In the genomic region with DNA sequence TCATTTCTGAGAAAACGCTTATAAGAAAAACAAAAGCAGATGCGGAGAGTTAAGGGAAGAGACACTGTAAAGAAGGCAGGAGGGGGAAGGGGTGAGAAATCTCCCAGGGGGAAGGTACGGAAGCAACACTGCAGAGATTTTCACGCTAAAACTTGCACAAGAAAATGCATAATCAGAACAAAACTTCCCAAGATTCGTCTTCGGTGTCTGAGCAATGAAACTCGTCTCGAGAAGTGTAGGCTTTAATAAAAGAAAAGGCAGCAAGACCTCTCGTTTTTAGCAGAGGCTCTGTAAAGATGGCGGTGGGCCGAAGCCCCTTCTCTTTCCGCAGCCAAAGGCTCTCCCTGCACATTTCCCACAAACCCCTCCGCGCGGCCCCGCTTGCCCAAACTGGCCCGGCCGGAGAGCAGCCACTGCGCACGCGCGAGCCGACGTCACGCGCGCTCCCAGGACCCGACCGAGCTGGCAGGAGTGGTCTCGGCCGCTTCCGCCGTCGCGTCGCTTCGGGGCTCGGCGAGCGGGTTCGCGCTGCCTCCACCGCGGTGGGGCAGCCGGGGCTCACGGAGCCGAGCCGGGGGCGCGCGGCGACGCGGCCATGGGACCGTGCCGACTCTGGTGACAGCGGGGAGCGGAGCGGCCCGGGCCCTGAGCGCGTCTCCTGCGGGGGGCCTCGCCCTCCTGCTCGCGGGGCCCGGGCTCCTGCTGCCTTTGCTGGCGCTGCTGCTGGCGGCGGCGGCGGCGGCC, we compare ENCODE assay signal across 8 mouse cellular contexts. TPM values are rescaled to one million over a fixed set of nuclear protein-coding genes. Genes with fewer than 3 reads are reported as not detected.
DNase-seq lines count a peak whose midpoint lies in the region; ATAC-seq and TF ChIP-seq lines count a peak whose summit lies in the region.

Tnks2 (plus strand) TSS at position 445 of the 744 bp plus-strand sequence.

- H3K79me2 ChIP-seq in liver, adult 2 months (ENCODE audit: control insufficient read depth, insufficient read depth, low read length): peaks cover 22% of the 10 kb centered on the region; the same call in 1 of the 2 replicates
- H3K79me2 ChIP-seq in myocyte (ENCODE audit: control insufficient read depth, insufficient read depth): peaks cover 45% of the 10 kb centered on the region

- H3K4me3 ChIP-seq in heart, embryonic 11.5 days (ENCODE audit: low read depth, low read length): peak within 1 kb of the TSS; percentile 97
- H3K4me3 ChIP-seq in kidney, embryonic 16.5 days (ENCODE audit: low read length): peak within 1 kb of the TSS; percentile 97
- peak within 1 kb of the TSS; percentile 99 for H3K4me3 ChIP-seq in liver, adult 2 months (ENCODE audit: insufficient read depth, low read depth, low read length)
- H3K4me3 ChIP-seq in myocyte: peak within 1 kb of the TSS; percentile 73

- peak; percentile 93 to 95 for DNase-seq in B cell, adult 2 months
- peak; percentile 97 for DNase-seq in brain, adult 2 months (ENCODE audit: low read depth, low spot score)
- peak; percentile 71 for DNase-seq in liver, adult 2 months (ENCODE audit: extremely low read depth, low read depth, low spot score)
- peak; percentile 93 for DNase-seq in splenic B cell, adult 2 months (ENCODE audit: low read depth, low spot score)

- H3K4me1 ChIP-seq in heart, embryonic 11.5 days (ENCODE audit: control insufficient read depth, insufficient read depth, low read length): peaks cover 8% of the 10 kb centered on the region; the same call in 1 of the 2 replicates
- peaks cover 24% of the 10 kb centered on the region for H3K4me1 ChIP-seq in kidney, embryonic 16.5 days (ENCODE audit: insufficient read depth, low read length)
- H3K4me1 ChIP-seq in liver, adult 2 months (ENCODE audit: control insufficient read depth, insufficient read depth, low read length): peaks cover 10% of the 10 kb centered on the region; the same call in 1 of the 2 replicates

- H3K9me3 ChIP-seq in heart, embryonic 11.5 days (replicated peaks; ENCODE audit: control insufficient read depth, low read length): no peaks in the 10 kb centered on the region
- H3K9me3 ChIP-seq in kidney, embryonic 16.5 days (ENCODE audit: low read length): no peaks in the 10 kb centered on the region

- peak; percentile 88 for ATAC-seq in erythroblast, adult 5-6 weeks (replicated peaks; ENCODE audit: low FRiP score, poor library complexity, severe bottlenecking)
- ATAC-seq in heart, embryonic 11.5 days (replicated peaks; ENCODE audit: insufficient number of reproducible peaks, low FRiP score, low TSS enrichment): peak; percentile 92
- peak; percentile 98 for ATAC-seq in kidney, embryonic 16.5 days (ENCODE audit: low FRiP score, low TSS enrichment)

- H3K36me3 ChIP-seq in heart, embryonic 11.5 days (ENCODE audit: control insufficient read depth, insufficient read depth, low read length): no peaks in the 10 kb centered on the region
- H3K36me3 ChIP-seq in kidney, embryonic 16.5 days (ENCODE audit: insufficient read depth, low read length): peaks cover 9% of the 10 kb centered on the region; the same call in 1 of the 2 replicates
- peaks cover 5% of the 10 kb centered on the region for H3K36me3 ChIP-seq in liver, adult 2 months (ENCODE audit: control insufficient read depth, insufficient read depth, low read length)
- H3K36me3 ChIP-seq in myocyte (ENCODE audit: control insufficient read depth, insufficient read depth): peaks cover 10% of the 10 kb centered on the region
- H3K36me3 ChIP-seq in splenic B cell, adult 2 months (ENCODE audit: control insufficient read depth, insufficient read depth, low read length, poor library complexity, severe bottlenecking): no peaks in the 10 kb centered on the region

- peak within 1 kb of the TSS; percentile 99 for H3K27ac ChIP-seq in heart, embryonic 11.5 days (ENCODE audit: low read depth, low read length)
- H3K27ac ChIP-seq in kidney, embryonic 16.5 days (ENCODE audit: low read length): peak within 1 kb of the TSS; percentile 100
- peak within 1 kb of the TSS; percentile 94 for H3K27ac ChIP-seq in liver, adult 2 months (replicated peaks; ENCODE audit: insufficient read depth, low read depth, low read length)

- H3K4me2 ChIP-seq in heart, embryonic 11.5 days: peak within 1 kb of the TSS; percentile 87
- H3K4me2 ChIP-seq in kidney, embryonic 16.5 days (replicated peaks; ENCODE audit: low read depth, low read length): peak within 1 kb of the TSS; percentile 80
- H3K4me2 ChIP-seq in myocyte (ENCODE audit: low read depth): peak within 1 kb of the TSS; percentile 94

- under 1% methylated on average over 73 of the region's 73 CpGs for WGBS in heart, embryonic 11.5 days (ENCODE audit: insufficient replicate concordance)
- under 1% methylated on average over 50 of the region's 73 CpGs for WGBS in kidney, embryonic 16.5 days
- WGBS in liver, adult 2 months: under 1% methylated on average over 73 of the region's 73 CpGs

- no peak for TF ChIP-seq CTCF in liver, adult 2 months (IDR thresholded peaks at IDR 0.05; ENCODE audit: low read depth, low read length)

- TF ChIP-seq POLR2A in liver, adult 2 months (IDR thresholded peaks at IDR 0.05; ENCODE audit: extremely low read depth, insufficient read depth, low read length): peak; percentile 78; the same call in 1 of the 2 replicates
- TF ChIP-seq POLR2A in myocyte (IDR thresholded peaks at IDR 0.05; ENCODE audit: insufficient read length, low read depth): peak; percentile 98

- H3K27me3 ChIP-seq in heart, embryonic 11.5 days (ENCODE audit: control insufficient read depth, insufficient read depth, low read length): no peaks in the 10 kb centered on the region
- no peaks in the 10 kb centered on the region for H3K27me3 ChIP-seq in kidney, embryonic 16.5 days (ENCODE audit: insufficient read depth, low read length)
- no peaks in the 10 kb centered on the region for H3K27me3 ChIP-seq in liver, adult 2 months (ENCODE audit: control insufficient read depth, insufficient read depth, low read length)
- H3K27me3 ChIP-seq in myocyte (ENCODE audit: control insufficient read depth, insufficient read depth, insufficient read length): no peaks in the 10 kb centered on the region
- H3K27me3 ChIP-seq in splenic B cell, adult 2 months (ENCODE audit: control insufficient read depth, insufficient read depth, low read length, poor library complexity, severe bottlenecking): no peaks in the 10 kb centered on the region

- peak within 1 kb of the TSS; percentile 97 for H3ac ChIP-seq in myocyte (ENCODE audit: control insufficient read depth, insufficient read length)

- peak within 1 kb of the TSS; percentile 98 for H3K9ac ChIP-seq in heart, embryonic 11.5 days (ENCODE audit: low read depth, low read length)
- peak within 1 kb of the TSS; percentile 99 for H3K9ac ChIP-seq in kidney, embryonic 16.5 days (replicated peaks; ENCODE audit: low read length)
- H3K9ac ChIP-seq in liver, adult 2 months (ENCODE audit: low read depth, low read length): peak within 1 kb of the TSS; percentile 98

TF ChIP-seq in myocyte, 11 proteins besides CTCF, POLR2A, EP300 and RAD21:
- TF ChIP-seq REST (IDR thresholded peaks at IDR 0.05; ENCODE audit: insufficient read depth, insufficient read length): no peak
- peak; percentile 96 for TF ChIP-seq POLR2AphosphoS2 (IDR thresholded peaks at IDR 0.05; ENCODE audit: insufficient read length, low read depth)
- peak; percentile 67 for TF ChIP-seq SRF (IDR thresholded peaks at IDR 0.05; ENCODE audit: control insufficient read depth, insufficient read length, low read depth)
- no peak for TF ChIP-seq TCF12 (IDR thresholded peaks at IDR 0.05; ENCODE audit: insufficient read depth, poor library complexity, severe bottlenecking)
- TF ChIP-seq E2F4 (IDR thresholded peaks at IDR 0.05; ENCODE audit: insufficient read depth): no peak
- TF ChIP-seq MYOG (IDR thresholded peaks at IDR 0.05; ENCODE audit: control insufficient read depth in 1 of 3, insufficient read depth in 1 of 3, insufficient read length in 2 of 3, low read depth in 2 of 3): peak in 1 of 3 experiments; percentile 2

RNA-seq across cellular contexts. Expression of gene Tnks2, which starts in this region (rescaled TPM):
- 22.4 and 29.0 TPM in 2 replicates for total RNA-seq in erythroblast, adult 5-6 weeks (2015; ENCODE audit: low replicate concordance)
- 26.9 and 56.0 TPM in 2 replicates for total RNA-seq in erythroblast, adult 5-6 weeks (2017; ENCODE audit: low replicate concordance)
- 60.5 and 64.3 TPM in 2 replicates for polyA plus RNA-seq in heart, embryonic 11.5 days (2014; fragmentation: Nextera tagmentation; extraction: Ambion mirVana)
- 27.7 and 41.9 TPM in 2 replicates for polyA plus RNA-seq in kidney, embryonic 16.5 days (2015; fragmentation: Nextera tagmentation; extraction: Ambion mirVana)
- total RNA-seq in liver, adult 2 months (2014; rRNA removed): 50.9 and 55.2 TPM in 2 replicates
- 6.3 and 8.6 TPM in 2 replicates for polyA plus RNA-seq in liver, adult 2 months (2012; rRNA removed)
- 22.3 TPM for polyA plus RNA-seq in myocyte (2012; fragmentation: generic; extraction: Trizol)

Comparison
In these comparisons a context has a peak if more than half of its experiments do, and no peak if none do; other contexts are left out.
1. Peak in every context shown above with its lines: DNase-seq, ATAC-seq, H3K4me3 ChIP-seq and H3K27ac ChIP-seq.